Mouse (Mus musculus) gastrocnemius, adult 2 months (tissue): ENCODE results near the gene Ppp4r3a. TPM values are rescaled to one million over a fixed set of nuclear protein-coding genes. Genes with fewer than 3 reads are reported as not detected.
A peak's percentile ranks its signal among the peaks of the same experiment; 100 is the strongest.
"Not testable (repeated sequence)": the region's sequence is repeated elsewhere in the genome, so short reads cannot be mapped to it uniquely, and the experiment has no call there.

Experiments used
- DNase-seq: peaks from one replicate; pipeline ENCODE4 v3.0.0; 2022
- H3K27ac ChIP-seq: fragments of 200-600 bp; 2 replicates; pipeline ENCODE4 v1.8.1; 2022; ENCODE audit warnings: mild to moderate bottlenecking
- H3K4me3 ChIP-seq: fragments of 200-600 bp; 2 replicates; pipeline ENCODE4 v1.8.1; 2022; ENCODE audit warnings: mild to moderate bottlenecking, moderate library complexity
- CTCF ChIP-seq: fragments of 200-600 bp; IDR thresholded peaks from 2 replicates; pipeline ENCODE4 v1.8.1; 2022; ENCODE audit warnings: antibody characterized with exemption, mild to moderate bottlenecking, moderate library complexity
- intact Hi-C: fragments of 180-260 bp; cut with DNase I; formaldehyde crosslinking; loops from one replicate; pipeline ENCODE4 v1.15.1; 2025
- long read RNA-seq, 2 experiments: library from polyadenylated mRNA; stranded (forward); transcript quantifications; one replicate each; pipeline ENCODE4 v2.0.0; 2021
- total RNA-seq, 2 experiments: library from RNA; stranded (reverse); gene quantifications; 2 replicates each; pipeline ENCODE4 v1.2.3; 2021

The Ppp4r3a gene
- 10 to 100 TPM; 19.9 to 20.6 TPM for total RNA-seq
- long read RNA-seq, experiment 1, full-length matches to known transcripts, result 3 of 13 reads
- long read RNA-seq, experiment 1, partial matches to known transcripts, result 2 of 13 reads
- long read RNA-seq, experiment 1, other reads (novel, unspliced or antisense), result 8 of 13 reads
- long read RNA-seq, experiment 2, full-length matches to known transcripts, result 7 of 20 reads
- long read RNA-seq, experiment 2, partial matches to known transcripts, result 2 of 20 reads
- long read RNA-seq, experiment 2, other reads (novel, unspliced or antisense), result 11 of 20 reads

GRCm38 (mm10) chr12:101083076-101083838 lies at the start of gene Ppp4r3a:
Gene Ppp4r3a (minus strand): TSS chr12:101083702.
- peak within 1 kb of the TSS; percentile 81 for H3K4me3 ChIP-seq
- intact Hi-C loops, result no loop called here
- peak; percentile 97 for DNase-seq
- TF ChIP-seq CTCF, result no peak
- peak within 1 kb of the TSS; percentile 99 for H3K27ac ChIP-seq

- H3K27ac ChIP-seq, result no peak overlapping the region
- no peak overlapping the region for H3K4me3 ChIP-seq
- peak; percentile 69 for TF ChIP-seq CTCF
- DNase-seq, result no peak
- intact Hi-C loops, result loop anchor here (5.0 kb wide), 1 partner anchor 754 kb away; no protein-coding TSS in a partner anchor
Observed at GRCm38 (mm10) chr12:101123013-101123412, 39.5 kb upstream of the Ppp4r3a start.

- H3K4me3 ChIP-seq, H3K27ac ChIP-seq, DNase-seq: not testable (repeated sequence)
- intact Hi-C loops, result loop anchor here (5.0 kb wide), 1 partner anchor 755 kb away; no protein-coding TSS in a partner anchor
Observed at GRCm38 (mm10) chr12:101122066-101122465, 38.6 kb upstream of the Ppp4r3a start.

- H3K27ac ChIP-seq, H3K4me3 ChIP-seq, DNase-seq, intact Hi-C loops: not testable (repeated sequence)
Observed at GRCm38 (mm10) chr12:101109794-101110585, 26.5 kb upstream of the Ppp4r3a start.

GRCm38 (mm10) chr12:101107722-101108121 lies 24.2 kb upstream of the Ppp4r3a start:
- intact Hi-C loops, result no loop called here
- DNase-seq, result no peak
- TF ChIP-seq CTCF, result no peak

GRCm38 (mm10) chr12:101105571-101105970 lies 22.1 kb upstream of the Ppp4r3a start:
- Histone ChIP-seq H3K4me3 (no peak overlapping the region), H3K27ac (no peak overlapping the region)
- no peak for DNase-seq
- intact Hi-C loops, result no loop called here
- TF ChIP-seq CTCF, result no peak

More at GRCm38 (mm10) chr12:101107722-101108121, 24.2 kb upstream of the Ppp4r3a start:
- H3K27ac ChIP-seq, result no peak overlapping the region
- no peak overlapping the region for H3K4me3 ChIP-seq

GRCm38 (mm10) chr12:101102648-101103047 lies 19.1 kb upstream of the Ppp4r3a start:
- DNase-seq, result no peak
- peak; percentile 50 for TF ChIP-seq CTCF
- Histone ChIP-seq H3K4me3 (no peak overlapping the region), H3K27ac (no peak overlapping the region)
- intact Hi-C loops, result no loop called here

- DNase-seq, intact Hi-C loops, H3K27ac ChIP-seq, H3K4me3 ChIP-seq: not testable (repeated sequence)
Observed at GRCm38 (mm10) chr12:101093678-101094077, 10.2 kb upstream of the Ppp4r3a start.

GRCm38 (mm10) chr12:101089955-101090354 lies 6.5 kb upstream of the Ppp4r3a start:
- no peak for TF ChIP-seq CTCF
- no peak for DNase-seq
- Histone ChIP-seq H3K4me3 (no peak overlapping the region), H3K27ac (no peak overlapping the region)
- intact Hi-C loops, result no loop called here

- DNase-seq, result no peak
- H3K4me3 ChIP-seq, result no peak overlapping the region
- no peak overlapping the region for H3K27ac ChIP-seq
- no peak for TF ChIP-seq CTCF
- intact Hi-C loops, result no loop called here
Observed at GRCm38 (mm10) chr12:101087406-101087805, 3.9 kb upstream of the Ppp4r3a start.

- no peak overlapping the region for H3K27ac ChIP-seq
- intact Hi-C loops, result no loop called here
- TF ChIP-seq CTCF, result no peak
- H3K4me3 ChIP-seq, result no peak overlapping the region
- no peak for DNase-seq
Observed at GRCm38 (mm10) chr12:101084881-101085666, 1.6 kb upstream of the Ppp4r3a start.

GRCm38 (mm10) chr12:101084237-101084636 lies 735 bp upstream of the Ppp4r3a start:
- H3K27ac ChIP-seq, result peak overlapping the region; percentile 99
- TF ChIP-seq CTCF, result no peak
- no peak for DNase-seq
- H3K4me3 ChIP-seq, result peak overlapping the region; percentile 81
- intact Hi-C loops, result no loop called here
